Mouse (Mus musculus): ENCODE measurements at regions not wholly inside any gene's neighbourhood (a gene's known extent, or its start where the extent isn't known, plus 50 kb on each side); places are given as distances from the start of the nearest gene placed in this dataset.

- no peak for ATAC-seq (replicated peaks; ENCODE audit: low FRiP score)
- H3K9ac ChIP-seq, result no peak overlapping the region
- H3K27me3 ChIP-seq, result no peaks in the 10 kb centered on the region
- H3K9me3 ChIP-seq (replicated peaks), result no peaks in the 10 kb centered on the region
- H3K4me3 ChIP-seq (replicated peaks), result no peak overlapping the region
- no peaks in the 10 kb centered on the region for H3K36me3 ChIP-seq
- 86% methylated on average over 4 of the region's 4 CpGs for WGBS
- H3K27ac ChIP-seq, result no peak overlapping the region
- no peak overlapping the region for H3K4me2 ChIP-seq
- H3K4me1 ChIP-seq, result peaks cover 8% of the 10 kb centered on the region
These were observed 546.6 kb downstream of the Cbln4 start for GRCm38 (mm10) chr2:171496620-171497019.

- Histone ChIP-seq H3K4me2 (no peak overlapping the region), H3K27ac (no peak overlapping the region), H3K9me3 (replicated peaks) (no peaks in the 10 kb centered on the region), H3K4me1 (peaks cover 8% of the 10 kb centered on the region), H3K27me3 (no peaks in the 10 kb centered on the region), H3K36me3 (no peaks in the 10 kb centered on the region), H3K4me3 (replicated peaks) (no peak overlapping the region), H3K9ac (no peak overlapping the region)
- 42% methylated on average over 12 of the region's 12 CpGs for WGBS
- no peak for ATAC-seq (replicated peaks; ENCODE audit: low FRiP score)
These were observed 549.5 kb downstream of the Cbln4 start for GRCm38 (mm10) chr2:171493741-171494140.

- no peak for ATAC-seq (replicated peaks; ENCODE audit: low FRiP score)
- Histone ChIP-seq H3K36me3 (no peaks in the 10 kb centered on the region), H3K9ac (no peak overlapping the region), H3K9me3 (replicated peaks) (no peaks in the 10 kb centered on the region), H3K27ac (no peak overlapping the region), H3K27me3 (no peaks in the 10 kb centered on the region), H3K4me2 (no peak overlapping the region), H3K4me3 (replicated peaks) (no peak overlapping the region), H3K4me1 (peaks cover 2% of the 10 kb centered on the region; the same call in 1 of the 2 replicates)
- 66% methylated on average over 2 of the region's 2 CpGs for WGBS
These were observed 556.0 kb downstream of the Cbln4 start for GRCm38 (mm10) chr2:171487284-171487683.

GRCm38 (mm10) chr2:171453241-171453640 is 590.0 kb downstream of the Cbln4 start:
- WGBS, result 68% methylated on average over 9 of the region's 9 CpGs
- Histone ChIP-seq H3K9me3 (replicated peaks) (no peaks in the 10 kb centered on the region; the same call in 1 of the 2 replicates), H3K4me3 (replicated peaks) (no peak overlapping the region), H3K36me3 (no peaks in the 10 kb centered on the region), H3K4me2 (no peak overlapping the region), H3K27me3 (no peaks in the 10 kb centered on the region), H3K9ac (no peak overlapping the region), H3K4me1 (no peaks in the 10 kb centered on the region), H3K27ac (no peak overlapping the region)
- no peak for ATAC-seq (replicated peaks; ENCODE audit: low FRiP score)

GRCm38 (mm10) chr2:171406057-171406456 is 637.2 kb downstream of the Cbln4 start:
- no peak overlapping the region for H3K4me3 ChIP-seq (replicated peaks)
- no peaks in the 10 kb centered on the region for H3K27me3 ChIP-seq
- 25% methylated on average over 2 of the region's 2 CpGs for WGBS
- no peak overlapping the region for H3K27ac ChIP-seq
- H3K4me1 ChIP-seq, result no peaks in the 10 kb centered on the region
- H3K36me3 ChIP-seq, result no peaks in the 10 kb centered on the region
- no peak overlapping the region for H3K9ac ChIP-seq
- no peaks in the 10 kb centered on the region for H3K9me3 ChIP-seq (replicated peaks)
- no peak for ATAC-seq (replicated peaks; ENCODE audit: low FRiP score)
- H3K4me2 ChIP-seq, result no peak overlapping the region

GRCm38 (mm10) chr2:171388936-171389335 is 654.3 kb downstream of the Cbln4 start:
- no peaks in the 10 kb centered on the region for H3K9me3 ChIP-seq (replicated peaks)

GRCm38 (mm10) chr2:171373457-171373856 is 641.9 kb downstream of the Dok5 start:
- Histone ChIP-seq H3K4me1 (peaks cover 8% of the 10 kb centered on the region), H3K9ac (no peak overlapping the region), H3K27ac (no peak overlapping the region), H3K4me2 (no peak overlapping the region), H3K4me3 (replicated peaks) (no peak overlapping the region), H3K27me3 (no peaks in the 10 kb centered on the region), H3K9me3 (replicated peaks) (no peaks in the 10 kb centered on the region), H3K36me3 (no peaks in the 10 kb centered on the region)
- peak; percentile 71; the same call in 1 of the 2 replicates for ATAC-seq (replicated peaks; ENCODE audit: low FRiP score)
- WGBS, result 49% methylated on average over 1 of the region's 1 CpGs

More at GRCm38 (mm10) chr2:171388936-171389335, 654.3 kb downstream of the Cbln4 start:
- Histone ChIP-seq H3K27me3 (no peaks in the 10 kb centered on the region), H3K27ac (no peak overlapping the region), H3K4me1 (no peaks in the 10 kb centered on the region), H3K4me3 (replicated peaks) (no peak overlapping the region), H3K4me2 (no peak overlapping the region), H3K9ac (no peak overlapping the region), H3K36me3 (no peaks in the 10 kb centered on the region)
- ATAC-seq (replicated peaks; ENCODE audit: low FRiP score), result no peak
- WGBS, result 78% methylated on average over 1 of the region's 1 CpGs

- Histone ChIP-seq H3K9ac (no peak overlapping the region), H3K27ac (no peak overlapping the region), H3K36me3 (no peaks in the 10 kb centered on the region), H3K4me1 (peaks cover 8% of the 10 kb centered on the region), H3K4me3 (replicated peaks) (no peak overlapping the region), H3K9me3 (replicated peaks) (no peaks in the 10 kb centered on the region), H3K27me3 (no peaks in the 10 kb centered on the region), H3K4me2 (no peak overlapping the region)
- no peak for ATAC-seq (replicated peaks; ENCODE audit: low FRiP score)
- WGBS, result 61% methylated on average over 7 of the region's 7 CpGs
These were observed 641.4 kb downstream of the Dok5 start for GRCm38 (mm10) chr2:171373016-171373415.

- Histone ChIP-seq H3K4me3 (replicated peaks) (no peak overlapping the region), H3K9me3 (replicated peaks) (no peaks in the 10 kb centered on the region), H3K36me3 (no peaks in the 10 kb centered on the region), H3K4me2 (no peak overlapping the region), H3K4me1 (peaks cover 8% of the 10 kb centered on the region), H3K9ac (no peak overlapping the region), H3K27ac (no peak overlapping the region), H3K27me3 (no peaks in the 10 kb centered on the region)
- WGBS, result 12% methylated on average over 5 of the region's 5 CpGs
- ATAC-seq (replicated peaks; ENCODE audit: low FRiP score), result peak; percentile 70
These were observed 640.1 kb downstream of the Dok5 start for GRCm38 (mm10) chr2:171371751-171372150.

- no peak overlapping the region for H3K9ac ChIP-seq
- no peak for ATAC-seq (replicated peaks; ENCODE audit: low FRiP score)
- H3K27me3 ChIP-seq, result no peaks in the 10 kb centered on the region
- H3K9me3 ChIP-seq (replicated peaks), result peaks cover 5% of the 10 kb centered on the region; the same call in 1 of the 2 replicates
- H3K4me3 ChIP-seq (replicated peaks), result no peak overlapping the region
- H3K4me1 ChIP-seq, result no peaks in the 10 kb centered on the region
- no peak overlapping the region for H3K4me2 ChIP-seq
- 77% methylated on average over 8 of the region's 8 CpGs for WGBS
- no peak overlapping the region for H3K27ac ChIP-seq
- no peaks in the 10 kb centered on the region for H3K36me3 ChIP-seq
These were observed 633.9 kb downstream of the Dok5 start for GRCm38 (mm10) chr2:171365553-171365952.

GRCm38 (mm10) chr2:171364621-171365020 is 633.0 kb downstream of the Dok5 start:
- Histone ChIP-seq H3K4me1 (no peaks in the 10 kb centered on the region), H3K9me3 (replicated peaks) (peaks cover 5% of the 10 kb centered on the region; the same call in 1 of the 2 replicates), H3K36me3 (no peaks in the 10 kb centered on the region), H3K4me2 (no peak overlapping the region), H3K27me3 (no peaks in the 10 kb centered on the region), H3K9ac (no peak overlapping the region), H3K4me3 (replicated peaks) (no peak overlapping the region), H3K27ac (no peak overlapping the region)
- ATAC-seq (replicated peaks; ENCODE audit: low FRiP score), result no peak
- WGBS, result 92% methylated on average over 3 of the region's 3 CpGs

- WGBS, result 83% methylated on average over 3 of the region's 3 CpGs
- no peak overlapping the region for H3K4me3 ChIP-seq (replicated peaks)
These were observed 631.8 kb downstream of the Dok5 start for GRCm38 (mm10) chr2:171363381-171363780.

GRCm38 (mm10) chr2:171358071-171358760 is 626.6 kb downstream of the Dok5 start:
- no peaks in the 10 kb centered on the region for H3K36me3 ChIP-seq
- no peaks in the 10 kb centered on the region for H3K27me3 ChIP-seq
- no peak overlapping the region for H3K4me2 ChIP-seq
- H3K4me1 ChIP-seq, result no peaks in the 10 kb centered on the region
- H3K27ac ChIP-seq, result no peak overlapping the region
- H3K9ac ChIP-seq, result no peak overlapping the region
- H3K4me3 ChIP-seq (replicated peaks), result no peak overlapping the region
- ATAC-seq (replicated peaks; ENCODE audit: low FRiP score), result no peak
- H3K9me3 ChIP-seq (replicated peaks), result 0 out of 2 replicates have a peak, but pooled peaks cover 2% of the 10 kb centered on the region
- 84% methylated on average over 8 of the region's 8 CpGs for WGBS

More at GRCm38 (mm10) chr2:171363381-171363780, 631.8 kb downstream of the Dok5 start:
- no peaks in the 10 kb centered on the region for H3K27me3 ChIP-seq
- H3K9me3 ChIP-seq (replicated peaks), result peaks cover 5% of the 10 kb centered on the region; the same call in 1 of the 2 replicates
- no peak overlapping the region for H3K4me2 ChIP-seq
- no peak for ATAC-seq (replicated peaks; ENCODE audit: low FRiP score)
- H3K36me3 ChIP-seq, result no peaks in the 10 kb centered on the region
- H3K4me1 ChIP-seq, result no peaks in the 10 kb centered on the region
- H3K9ac ChIP-seq, result no peak overlapping the region
- H3K27ac ChIP-seq, result no peak overlapping the region

Measured in kidney, embryonic 15.5 days (tissue).